Mouse (Mus musculus) small intestine, adult 2 months (tissue): ENCODE data around the gene Spon1. TPM values are rescaled to one million over a fixed set of nuclear protein-coding genes. Genes with fewer than 3 reads are reported as not detected.

Experiments used
- H3K27ac ChIP-seq: fragments of 200-500 bp; 2 replicates; pipeline ENCODE4 v1.5.1; 2012; ENCODE audit warnings: low read depth, low read length, control low read depth, inconsistent platforms; ENCODE audit not compliant: insufficient read depth
- H3K27me3 ChIP-seq: fragments of 200-500 bp; 2 replicates; pipeline ENCODE4 v1.6.1; 2012; ENCODE audit warnings: mild to moderate bottlenecking, moderate library complexity, low read length, inconsistent platforms; ENCODE audit not compliant: control insufficient read depth, insufficient read depth
- H3K36me3 ChIP-seq: fragments of 200-500 bp; 2 replicates; pipeline ENCODE4 v1.6.1; 2012; ENCODE audit warnings: mild to moderate bottlenecking, low read length, control low read depth, inconsistent platforms; ENCODE audit not compliant: control insufficient read depth, insufficient read depth
- H3K4me1 ChIP-seq: fragments of 200-500 bp; 2 replicates; pipeline ENCODE4 v1.6.1; 2012; ENCODE audit warnings: low read length, inconsistent platforms, mixed read lengths; ENCODE audit not compliant: control insufficient read depth, insufficient read depth, insufficient read length
- H3K4me3 ChIP-seq: fragments of 200-500 bp; 2 replicates; pipeline ENCODE4 v1.5.1; 2012; ENCODE audit warnings: low read depth, mild to moderate bottlenecking, control low read depth, inconsistent platforms, low read length, moderate library complexity
- CTCF ChIP-seq: fragments of 200-500 bp; IDR thresholded peaks from 2 replicates; pipeline ENCODE4 v1.5.1; 2012; ENCODE audit warnings: low read depth, mild to moderate bottlenecking, control low read depth, inconsistent platforms, low read length, moderate library complexity, mixed read lengths; ENCODE audit not compliant: insufficient replicate concordance, insufficient read length; ENCODE audit errors: extremely low read depth
- POLR2A ChIP-seq: fragments of 200-500 bp; IDR thresholded peaks from 2 replicates; pipeline ENCODE4 v1.6.1; 2012; ENCODE audit warnings: low read depth, mild to moderate bottlenecking, control low read depth, inconsistent platforms, low read length, moderate library complexity
- WGBS: fragments of 180-500 bp; shearing (Covaris S2); methylation state at CpG from one replicate; pipeline ENCODE4 v1.1.7; 2018; 5-methylcytosine and 5-hydroxymethylcytosine counted together
- polyA plus RNA-seq: library from polyadenylated mRNA; depleted of rRNA; stranded (reverse); fragments of >200 nt; gene quantifications from 2 replicates; pipeline ENCODE4 v1.2.3, GENCODE M21; 2012

Gene Spon1
- polyA plus RNA-seq, 1 experiment: 3.3 TPM

DNA sequence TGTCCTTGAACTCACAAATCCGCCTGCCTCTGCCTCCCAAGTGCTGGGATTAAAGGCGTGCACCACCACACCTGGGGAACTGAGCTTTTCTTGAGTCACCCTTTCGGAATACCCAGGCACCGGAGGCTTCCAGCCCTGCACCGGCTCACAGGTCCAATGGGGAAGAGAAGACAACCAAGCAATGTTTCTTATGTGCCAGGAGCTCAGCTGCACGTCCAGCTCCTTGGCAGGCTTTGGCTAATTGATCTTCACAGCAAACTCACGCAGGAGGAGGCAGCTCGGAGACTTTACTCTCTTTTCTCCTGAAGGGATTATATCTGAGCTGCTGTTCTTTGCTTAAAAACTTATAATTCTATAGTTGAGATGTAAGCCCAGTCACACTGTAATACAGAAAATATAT lies 73.6 kb downstream of the Spon1 start:
- TF ChIP-seq POLR2A (no peak), CTCF (no peak)
- Histone ChIP-seq H3K27me3 (no peaks in the 10 kb centered on the region), H3K27ac (no peak overlapping the region), H3K36me3 (no peaks in the 10 kb centered on the region), H3K4me1 (no peaks in the 10 kb centered on the region), H3K4me3 (no peak overlapping the region)
- WGBS: 87% methylated on average over 8 of the region's 8 CpGs

- H3K27ac ChIP-seq: no peak overlapping the region
- no peaks in the 10 kb centered on the region for H3K36me3 ChIP-seq
- WGBS: 97% methylated on average over 2 of the region's 2 CpGs
- H3K27me3 ChIP-seq: no peaks in the 10 kb centered on the region
- TF ChIP-seq CTCF (no peak), POLR2A (no peak)
- no peak overlapping the region for H3K4me3 ChIP-seq
- no peaks in the 10 kb centered on the region for H3K4me1 ChIP-seq
These were observed 75.7 kb downstream of the Spon1 start for GRCm38 (mm10) chr7:113841521-113841920.

DNA sequence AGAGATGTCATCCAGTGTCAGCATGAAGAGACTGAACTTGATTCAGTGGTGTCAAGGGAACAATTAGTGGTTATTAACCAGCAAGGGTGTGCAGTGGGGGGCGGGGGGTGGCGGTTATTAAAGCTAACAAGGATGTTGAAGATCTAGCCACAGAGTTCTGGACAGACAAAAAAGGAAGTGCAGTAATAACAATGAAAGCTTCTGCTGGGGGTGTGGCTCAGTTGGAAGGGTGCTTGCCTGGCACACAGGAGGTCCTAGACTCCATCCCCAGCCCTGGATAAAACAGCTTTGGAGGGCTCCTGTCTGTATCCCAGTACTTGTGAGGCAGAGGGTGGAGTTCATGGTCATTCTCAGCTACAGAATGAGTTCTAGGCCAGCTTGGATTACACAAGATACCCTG lies 77.4 kb downstream of the Spon1 start:
- Histone ChIP-seq H3K4me3 (no peak overlapping the region), H3K36me3 (no peaks in the 10 kb centered on the region), H3K27me3 (no peaks in the 10 kb centered on the region), H3K27ac (no peak overlapping the region), H3K4me1 (no peaks in the 10 kb centered on the region)
- WGBS: 79% methylated on average over 2 of the region's 2 CpGs
- TF ChIP-seq CTCF: no peak
- no peak for TF ChIP-seq POLR2A

DNA sequence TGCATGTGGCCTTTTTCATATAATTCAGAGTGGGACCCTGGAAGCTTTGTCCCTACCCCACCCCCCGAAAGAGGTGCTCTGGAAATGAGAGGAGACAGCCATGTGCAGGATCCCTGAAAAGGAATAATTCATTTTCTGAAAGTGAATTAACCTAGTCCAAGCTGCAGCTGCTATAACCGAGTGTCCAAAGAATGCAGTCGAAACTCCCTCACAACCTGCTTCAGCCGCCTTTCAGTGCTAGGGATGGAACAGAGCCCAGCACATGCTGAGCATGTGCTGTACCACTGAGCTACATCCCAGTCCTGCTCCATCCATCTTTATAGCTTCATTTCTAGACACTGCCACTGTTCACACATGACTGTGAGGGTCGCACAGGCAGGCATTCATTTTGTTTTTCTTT lies 79.4 kb downstream of the Spon1 start:
- TF ChIP-seq CTCF (no peak), POLR2A (no peak)
- WGBS: 83% methylated on average over 5 of the region's 5 CpGs
- H3K36me3 ChIP-seq: no peaks in the 10 kb centered on the region
- no peak overlapping the region for H3K27ac ChIP-seq
- H3K4me3 ChIP-seq: no peak overlapping the region
- no peaks in the 10 kb centered on the region for H3K4me1 ChIP-seq
- H3K27me3 ChIP-seq: no peaks in the 10 kb centered on the region

GRCm38 (mm10) chr7:113846553-113846952 lies 80.8 kb downstream of the Spon1 start:
- 48% methylated on average over 3 of the region's 3 CpGs for WGBS
- H3K27me3 ChIP-seq: no peaks in the 10 kb centered on the region
- no peak overlapping the region for H3K27ac ChIP-seq
- H3K36me3 ChIP-seq: no peaks in the 10 kb centered on the region
- TF ChIP-seq CTCF (no peak), POLR2A (no peak)
- H3K4me1 ChIP-seq: peaks cover 4% of the 10 kb centered on the region; the same call in 1 of the 2 replicates
- H3K4me3 ChIP-seq: no peak overlapping the region

- H3K4me3 ChIP-seq: no peak overlapping the region
- peaks cover 4% of the 10 kb centered on the region; the same call in 1 of the 2 replicates for H3K4me1 ChIP-seq
- H3K36me3 ChIP-seq: no peaks in the 10 kb centered on the region
- TF ChIP-seq CTCF: no peak
- TF ChIP-seq POLR2A: no peak
- H3K27me3 ChIP-seq: no peaks in the 10 kb centered on the region
- H3K27ac ChIP-seq: no peak overlapping the region
- WGBS: 59% methylated on average over 7 of the region's 7 CpGs
These were observed 81.4 kb downstream of the Spon1 start for GRCm38 (mm10) chr7:113847041-113847819.

DNA sequence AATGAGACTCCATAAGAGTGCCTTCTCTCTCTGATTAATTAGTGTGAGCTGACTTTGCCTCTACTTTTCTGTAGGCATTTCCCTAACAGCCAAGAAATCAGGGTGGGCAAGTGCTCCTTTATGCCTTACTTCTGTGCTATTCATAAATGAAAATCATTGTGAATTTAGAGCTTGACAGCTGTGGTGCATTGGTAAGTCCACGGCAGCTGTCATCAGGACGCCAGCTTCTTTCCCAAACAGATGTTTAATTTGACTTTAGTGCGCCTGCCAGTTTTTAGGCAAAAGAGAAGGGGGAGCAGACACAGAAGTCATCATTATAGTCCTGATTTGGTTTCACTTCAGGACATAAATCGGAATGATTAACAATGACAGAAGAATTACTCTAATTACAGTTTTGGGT lies 84.6 kb downstream of the Spon1 start:
- no peaks in the 10 kb centered on the region for H3K36me3 ChIP-seq
- no peak overlapping the region for H3K27ac ChIP-seq
- H3K4me3 ChIP-seq: no peak overlapping the region
- H3K4me1 ChIP-seq: peaks cover 4% of the 10 kb centered on the region; the same call in 1 of the 2 replicates
- WGBS: 42% methylated on average over 4 of the region's 4 CpGs
- no peaks in the 10 kb centered on the region for H3K27me3 ChIP-seq
- TF ChIP-seq POLR2A: no peak
- TF ChIP-seq CTCF: no peak
